Mouse (Mus musculus) brain, embryonic 14.5 days (tissue): ENCODE measurements at regions not wholly inside any gene's neighbourhood (a gene's known extent, or its start where the extent isn't known, plus 50 kb on each side); places are given as distances from the start of the nearest gene placed in this dataset.

ENCODE experiments used
- DNase-seq: peaks from one replicate; pipeline ENCODE4 v3.0.0-alpha.2; 2011; ENCODE audit warnings: low read depth
- CTCF ChIP-seq: fragments of 200-500 bp; IDR thresholded peaks from 2 replicates; pipeline ENCODE4 v1.5.1; 2012; ENCODE audit warnings: inconsistent platforms, mild to moderate bottlenecking, moderate library complexity, borderline replicate concordance; ENCODE audit not compliant: insufficient read depth, insufficient read length; ENCODE audit errors: extremely low read depth
- POLR2A ChIP-seq: fragments of 200-500 bp; IDR thresholded peaks from 2 replicates; pipeline ENCODE4 v1.6.1; 2012; ENCODE audit warnings: mild to moderate bottlenecking, inconsistent platforms, borderline replicate concordance; ENCODE audit not compliant: poor library complexity, insufficient read depth, insufficient read length, severe bottlenecking; ENCODE audit errors: extremely low read depth

- no peak for TF ChIP-seq POLR2A
- TF ChIP-seq CTCF, result no peak
- DNase-seq, result peak; percentile 3
Measured at GRCm38 (mm10) chr6:9999457-9999856, 1051.2 kb downstream of the Nxph1 start.
